Mouse (Mus musculus) c-Kit-negative CD71-positive TER-119-positive erythroid progenitor cells, embryonic 14.5 days (primary cell): ENCODE data around the gene A930004D18Rik.

ENCODE experiments used
- DNase-seq: peaks from one replicate; pipeline ENCODE4 v3.0.0-alpha.2; 2013; ENCODE audit warnings: low read depth, low spot score

Gene A930004D18Rik

GRCm38 (mm10) chr2:18037491-18037890 lies at the start of gene A930004D18Rik:
Gene A930004D18Rik, minus strand, starts transcription at chr2:18037737.
- no peak for DNase-seq

- DNase-seq: no peak
Measured at GRCm38 (mm10) chr2:18080182-18080860, 42.8 kb upstream of the A930004D18Rik start.

GRCm38 (mm10) chr2:18071947-18072346 lies 34.4 kb upstream of the A930004D18Rik start:
- DNase-seq: no peak

GRCm38 (mm10) chr2:18068071-18068796 lies 30.7 kb upstream of the A930004D18Rik start:
- no peak for DNase-seq

GRCm38 (mm10) chr2:18066436-18066835 lies 28.9 kb upstream of the A930004D18Rik start:
- DNase-seq: no peak

- DNase-seq: no peak
Measured at GRCm38 (mm10) chr2:18065708-18066030, 28.1 kb upstream of the A930004D18Rik start.

GRCm38 (mm10) chr2:18064941-18065707 lies 27.6 kb upstream of the A930004D18Rik start:
- peak; percentile 58 for DNase-seq

GRCm38 (mm10) chr2:18064356-18064858 lies 26.9 kb upstream of the A930004D18Rik start:
- DNase-seq: peak; percentile 71

GRCm38 (mm10) chr2:18063763-18064251 lies 26.3 kb upstream of the A930004D18Rik start:
- DNase-seq: peak; percentile 50

- no peak for DNase-seq
Measured at GRCm38 (mm10) chr2:18060396-18060795, 22.9 kb upstream of the A930004D18Rik start.

GRCm38 (mm10) chr2:18059891-18060290 lies 22.4 kb upstream of the A930004D18Rik start:
- DNase-seq: no peak

- DNase-seq: no peak
Measured at GRCm38 (mm10) chr2:18059063-18059462, 21.5 kb upstream of the A930004D18Rik start.

- no peak for DNase-seq
Measured at GRCm38 (mm10) chr2:18058146-18058708, 20.7 kb upstream of the A930004D18Rik start.

- peak; percentile 42 for DNase-seq
Measured at GRCm38 (mm10) chr2:18057336-18058145, 20.0 kb upstream of the A930004D18Rik start.

- DNase-seq: no peak
Measured at GRCm38 (mm10) chr2:18056786-18057255, 19.3 kb upstream of the A930004D18Rik start.

- DNase-seq: peak; percentile 87
Measured at GRCm38 (mm10) chr2:18055929-18056785, 18.6 kb upstream of the A930004D18Rik start.

GRCm38 (mm10) chr2:18055016-18055928 lies 17.7 kb upstream of the A930004D18Rik start, which contains the start of gene Mllt10:
Gene Mllt10, plus strand, starts transcription at chr2:18055237.
- DNase-seq: no peak

- no peak for DNase-seq
Measured at GRCm38 (mm10) chr2:18053951-18054530, 16.5 kb upstream of the A930004D18Rik start.
